Mouse (Mus musculus): ENCODE measurements around the gene Odaph. TPM values are rescaled to one million over a fixed set of nuclear protein-coding genes. Genes with fewer than 3 reads are reported as not detected.

Odaph gene
- polyA plus RNA-seq (2017; shearing (Covaris generic)) = not detected

DNA sequence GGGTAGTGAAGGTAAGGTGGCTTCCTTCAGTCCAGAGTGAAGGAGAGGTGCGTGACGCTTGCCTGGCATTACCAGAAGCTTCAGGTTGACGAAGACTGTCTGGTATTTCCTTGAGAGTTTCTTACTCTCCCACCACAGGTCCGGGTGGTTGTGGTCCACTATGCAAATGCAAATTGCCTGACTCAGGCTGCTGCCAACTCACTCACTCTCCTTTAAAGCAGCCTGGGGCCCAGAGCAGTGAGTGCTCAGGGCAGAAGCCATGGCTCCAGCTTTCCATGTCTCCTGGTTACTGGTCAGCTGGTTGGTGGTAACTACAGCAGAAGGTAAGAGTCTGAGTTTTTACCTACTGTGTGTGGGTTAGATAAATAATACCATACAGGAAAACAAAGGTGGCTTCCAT is at the start of gene Odaph:
Gene Odaph (plus strand): TSS at position 240 of the 400 bp plus-strand sequence.

DNA sequence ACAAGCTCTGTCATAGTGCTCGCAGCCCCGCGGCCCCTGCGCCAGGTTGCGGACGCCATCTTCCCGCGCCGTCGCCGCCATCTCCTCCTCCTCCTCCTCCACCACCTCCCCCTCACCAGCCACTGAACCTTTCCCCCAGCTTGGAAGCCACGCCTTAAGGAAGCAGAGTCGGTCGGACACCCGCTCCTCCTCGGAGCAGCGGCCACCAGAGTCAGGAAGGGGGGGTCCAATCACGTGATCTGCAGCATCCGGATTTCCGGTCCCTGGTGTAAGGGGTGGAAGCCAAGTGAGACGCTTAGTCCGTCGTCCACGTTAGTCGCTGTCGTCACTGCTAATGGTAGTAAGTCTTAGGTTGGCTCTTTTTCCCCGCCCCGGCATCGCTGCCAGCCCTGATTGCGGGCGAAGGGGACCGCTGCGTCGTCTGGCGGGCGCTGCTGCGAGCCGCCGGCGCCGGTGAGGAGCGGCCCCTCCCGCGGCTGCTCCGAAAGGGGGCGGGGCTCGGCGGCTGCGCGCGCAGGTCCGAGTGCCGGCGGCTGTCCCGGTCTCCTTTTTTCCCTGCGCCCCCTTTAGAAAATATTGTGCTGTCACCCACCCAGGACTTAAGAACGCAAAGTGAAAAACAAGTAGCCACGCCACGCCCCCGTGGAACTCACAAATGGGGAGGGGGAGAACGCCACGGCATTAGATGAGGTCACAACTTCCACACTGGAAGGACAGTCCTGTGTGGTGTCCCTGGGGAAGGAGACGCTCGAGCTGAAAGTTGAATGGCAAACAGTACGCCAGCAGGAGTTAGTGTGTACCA is 24.4 kb upstream of the Odaph start, which contains the start of gene Rchy1:
Gene Rchy1 (minus strand): TSS at position 430 of the 802 bp plus-strand sequence.

DNA sequence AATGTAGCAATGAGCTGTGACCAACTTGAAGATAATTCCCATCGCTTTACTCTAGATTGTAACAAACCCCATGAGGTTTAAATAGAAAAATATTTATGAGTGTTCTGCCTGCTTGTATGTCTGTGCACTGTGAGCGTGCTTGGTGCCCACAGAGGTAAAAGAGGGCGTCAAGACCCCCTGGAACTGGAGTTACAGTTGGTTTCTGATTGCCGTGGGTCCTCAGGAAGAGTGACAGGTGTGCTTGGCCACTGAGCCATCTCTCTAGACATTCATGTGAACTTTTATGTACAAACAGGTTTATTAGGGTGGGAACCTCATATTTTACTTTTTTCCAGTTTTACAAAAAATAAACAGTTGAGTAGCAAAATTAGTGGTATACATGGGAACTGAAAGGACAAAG is 56.5 kb downstream of the Odaph start, which contains the start of gene Cdkl2:
Gene Cdkl2 (minus strand): TSS at position 101 of the 400 bp plus-strand sequence.

Other genes with a start within 250 kb of the Odaph start
- gene Rchy1, start 24.4 kb upstream of the Odaph start, polyA plus RNA-seq (2017; shearing (Covaris generic)) = 124 TPM
- gene Cdkl2, start 56.4 kb downstream of the Odaph start, polyA plus RNA-seq (2017; shearing (Covaris generic)) = 1.8 TPM
- gene G3bp2, start 96.2 kb downstream of the Odaph start, polyA plus RNA-seq (2017; shearing (Covaris generic)) = 232 TPM
- 68.7 TPM for gene Uso1, start 150.5 kb downstream of the Odaph start, polyA plus RNA-seq (2017; shearing (Covaris generic))
- gene U90926, start 227.9 kb downstream of the Odaph start, polyA plus RNA-seq (2017; shearing (Covaris generic)) = not detected

All from CD4-positive, CD25-positive, alpha-beta regulatory T cell, adult 9 weeks (primary cell).